Mouse (Mus musculus) MEL (cell line): Measurements from ENCODE around the gene Atoh8. TPM values are rescaled to one million over a fixed set of nuclear protein-coding genes. Genes with fewer than 3 reads are reported as not detected.

Source experiments
- DNase-seq: peaks from one replicate; pipeline ENCODE4 v3.0.0; 2011; ENCODE audit warnings: low read depth, low spot score
- H3K27ac ChIP-seq: 2 replicates; pipeline ENCODE4 v1.5.1; 2012; ENCODE audit warnings: low read depth, mild to moderate bottlenecking, control low read depth, low read length, moderate library complexity; ENCODE audit not compliant: control insufficient read depth
- H3K27me3 ChIP-seq, 2 experiments: fragments of 150-350 bp in 1 of 2; sonication (generic) in 1 of 2; 2 replicates each; pipeline ENCODE4 v1.6.1; 2012; ENCODE audit warnings: low read length in 2 of 2, mild to moderate bottlenecking in 2 of 2, improper control_type of control experiment in 1 of 2, moderate library complexity in 1 of 2; ENCODE audit not compliant: insufficient read depth in 2 of 2, control insufficient read depth in 1 of 2
- H3K36me3 ChIP-seq, 2 experiments: 2 replicates each; pipeline ENCODE4 v1.6.1; 2012 to 2014; ENCODE audit warnings: low read length in 2 of 2, improper control_type of control experiment in 1 of 2, inconsistent platforms in 1 of 2, mild to moderate bottlenecking in 1 of 2; ENCODE audit not compliant: insufficient read depth in 2 of 2, control insufficient read depth in 1 of 2
- H3K4me1 ChIP-seq, 2 experiments: fragments of 150-350 bp in 1 of 2; sonication (generic) in 1 of 2; 2 replicates each; pipeline ENCODE4 v1.6.1; 2012; ENCODE audit warnings: low read length in 2 of 2, improper control_type of control experiment in 1 of 2, mild to moderate bottlenecking in 1 of 2; ENCODE audit not compliant: insufficient read depth in 2 of 2, control insufficient read depth in 1 of 2
- H3K4me3 ChIP-seq, 2 experiments: fragments of 150-350 bp in 1 of 2; sonication (generic) in 1 of 2; 2 replicates each; pipeline ENCODE4 v1.5.1; 2012; ENCODE audit warnings: low read depth in 2 of 2, low read length in 2 of 2, mild to moderate bottlenecking in 2 of 2, moderate library complexity in 2 of 2, control low read depth in 1 of 2, improper control_type of control experiment in 1 of 2; ENCODE audit not compliant: control insufficient read depth in 1 of 2, insufficient read depth in 1 of 2
- H3K79me2 ChIP-seq: 2 replicates; pipeline ENCODE4 v1.6.1; 2012; ENCODE audit warnings: mild to moderate bottlenecking, low read length, moderate library complexity; ENCODE audit not compliant: control insufficient read depth, poor library complexity, insufficient read depth
- H3K9ac ChIP-seq: 2 replicates; pipeline ENCODE4 v1.6.1; 2012; ENCODE audit warnings: low read depth, mild to moderate bottlenecking, control low read depth, low read length, moderate library complexity; ENCODE audit not compliant: control insufficient read depth, poor library complexity, severe bottlenecking
- H3K9me3 ChIP-seq: fragments of 150-350 bp; sonication (generic); replicated peaks from 2 replicates; pipeline ENCODE4 v1.6.1; 2012; ENCODE audit warnings: mild to moderate bottlenecking, low read length, improper control_type of control experiment, moderate library complexity; ENCODE audit not compliant: insufficient read depth
- E2F4 ChIP-seq: IDR thresholded peaks from 2 replicates; pipeline ENCODE4 v1.6.1; 2011; ENCODE audit warnings: low read depth, low read length, improper control_type of control experiment, borderline replicate concordance
- KAT2A ChIP-seq: conservative IDR thresholded peaks from 2 replicates; pipeline ENCODE4 v1.6.1; 2012; ENCODE audit warnings: low read depth, low read length, improper control_type of control experiment, inconsistent platforms
- MAX ChIP-seq: IDR thresholded peaks from 2 replicates; pipeline ENCODE4 v1.6.1; 2011; ENCODE audit warnings: low read length, improper control_type of control experiment
- MXI1 ChIP-seq: IDR thresholded peaks from 2 replicates; pipeline ENCODE4 v1.6.1; 2011; ENCODE audit warnings: mild to moderate bottlenecking, low read depth, low read length, improper control_type of control experiment
- MYB ChIP-seq: IDR thresholded peaks from 2 replicates; pipeline ENCODE4 v1.6.1; 2011; ENCODE audit warnings: mild to moderate bottlenecking, low read depth, low read length, improper control_type of control experiment
- RAD21 ChIP-seq: IDR thresholded peaks from 2 replicates; pipeline ENCODE4 v1.6.1; 2011; ENCODE audit warnings: mild to moderate bottlenecking, low read depth, low read length, improper control_type of control experiment
- TAL1 ChIP-seq: IDR thresholded peaks from 2 replicates; pipeline ENCODE4 v1.6.1; 2012; ENCODE audit warnings: mild to moderate bottlenecking, inconsistent platforms, low read length, moderate library complexity, mixed read lengths
- TCF12 ChIP-seq: IDR thresholded peaks from 2 replicates; pipeline ENCODE4 v1.6.1; 2014; ENCODE audit warnings: low read depth, mild to moderate bottlenecking, inconsistent platforms, low read length, improper control_type of control experiment, moderate library complexity
- polyA plus RNA-seq, 2 experiments: library from polyadenylated mRNA; stranded (reverse) in 1 of 2; unstranded in 1 of 2; fragments of >175 nt in 1 of 2; fragments of >200 nt in 1 of 2; gene quantifications; 2 replicates each; pipeline versions ENCODE4 v1.2.1 to v1.2.4; 2012; ENCODE audit warnings: low replicate concordance in 2 of 2, low read depth in 1 of 2; ENCODE audit not compliant: insufficient read length in 2 of 2, insufficient read depth in 1 of 2, missing spikeins in 1 of 2
- total RNA-seq: library from RNA; depleted of rRNA; stranded (reverse); fragments of 300-350 nt; gene quantifications from 2 replicates; pipeline ENCODE4 v1.2.3, GENCODE M21; 2012

The Atoh8 gene
- total and polyA plus RNA-seq, 3 experiments, result not detected

GRCm38 (mm10) chr6:72176004-72176403 lies 59.4 kb downstream of the Atoh8 start:
- Histone ChIP-seq H3K79me2 (no peaks in the 10 kb centered on the region), H3K9ac (no peak overlapping the region), H3K9me3 (no peaks in the 10 kb centered on the region), H3K36me3 (no peaks in the 10 kb centered on the region), H3K4me1 (no peaks in the 10 kb centered on the region), H3K4me3 (no peak overlapping the region), H3K27ac (no peak overlapping the region), H3K27me3 (peaks cover 0 to 3% of the 10 kb centered on the region in 2 experiments; a peak in 1 of 4 replicates)
- TF ChIP-seq TCF12 (no peak), RAD21 (no peak), E2F4 (no peak)
- no peak for DNase-seq

GRCm38 (mm10) chr6:72175419-72175818 lies 60.0 kb downstream of the Atoh8 start:
- no peaks in the 10 kb centered on the region for H3K36me3 ChIP-seq
- H3K9me3 ChIP-seq, result no peaks in the 10 kb centered on the region
- H3K79me2 ChIP-seq, result no peaks in the 10 kb centered on the region
- no peak overlapping the region for H3K4me3 ChIP-seq
- H3K4me1 ChIP-seq, result no peaks in the 10 kb centered on the region
- H3K9ac ChIP-seq, result no peak overlapping the region
- no peak overlapping the region for H3K27ac ChIP-seq
- no peak for DNase-seq
- H3K27me3 ChIP-seq, result peaks cover 0 to 2% of the 10 kb centered on the region in 2 experiments; a peak in 1 of 4 replicates
- TF ChIP-seq MYB, result no peak

GRCm38 (mm10) chr6:72173350-72173749 lies 62.0 kb downstream of the Atoh8 start:
- H3K36me3 ChIP-seq, result no peaks in the 10 kb centered on the region
- H3K4me3 ChIP-seq, result no peak overlapping the region
- TF ChIP-seq RAD21, result no peak
- H3K27me3 ChIP-seq, result peaks cover 0 to 2% of the 10 kb centered on the region in 2 experiments; a peak in 1 of 4 replicates
- no peak overlapping the region for H3K27ac ChIP-seq
- H3K9me3 ChIP-seq, result no peaks in the 10 kb centered on the region
- no peak overlapping the region for H3K9ac ChIP-seq
- H3K4me1 ChIP-seq, result no peaks in the 10 kb centered on the region
- no peak for DNase-seq
- no peaks in the 10 kb centered on the region for H3K79me2 ChIP-seq

- Histone ChIP-seq H3K27me3 (no peaks in the 10 kb centered on the region), H3K9me3 (no peaks in the 10 kb centered on the region), H3K36me3 (no peaks in the 10 kb centered on the region), H3K4me3 (no peak overlapping the region), H3K4me1 (no peaks in the 10 kb centered on the region), H3K27ac (no peak overlapping the region), H3K79me2 (no peaks in the 10 kb centered on the region), H3K9ac (no peak overlapping the region)
- TF ChIP-seq MAX, result no peak
- no peak for TF ChIP-seq KAT2A
- no peak for TF ChIP-seq TAL1
- no peak for TF ChIP-seq MXI1
- DNase-seq, result no peak
These were observed 64.0 kb downstream of the Atoh8 start for GRCm38 (mm10) chr6:72171391-72171790.
